Mouse (Mus musculus) heart, embryonic 10.5 days (tissue): ENCODE data around the gene Ppfia2. TPM values are rescaled to one million over a fixed set of nuclear protein-coding genes. Genes with fewer than 3 reads are reported as not detected.

Source experiments
- DNase-seq: peaks from one replicate; pipeline ENCODE4 v3.0.0-alpha.2; 2017; ENCODE audit warnings: low spot score
- H3K27ac ChIP-seq: fragments of 300-500 bp; sonication (generic); 2 replicates; pipeline ENCODE4 v1.5.1; 2016; ENCODE audit warnings: mild to moderate bottlenecking
- H3K27me3 ChIP-seq: fragments of 300-500 bp; sonication (generic); 2 replicates; pipeline ENCODE4 v1.6.1; 2016; ENCODE audit warnings: mild to moderate bottlenecking; ENCODE audit not compliant: poor library complexity, insufficient read depth, severe bottlenecking
- H3K36me3 ChIP-seq: fragments of 300-500 bp; sonication (generic); 2 replicates; pipeline ENCODE4 v1.6.1; 2016; ENCODE audit warnings: mild to moderate bottlenecking, moderate library complexity
- H3K4me1 ChIP-seq: fragments of 300-500 bp; sonication (generic); 2 replicates; pipeline ENCODE4 v1.6.1; 2016; ENCODE audit warnings: mild to moderate bottlenecking
- H3K4me3 ChIP-seq: fragments of 300-500 bp; sonication (generic); 2 replicates; pipeline ENCODE4 v1.5.1; 2016; ENCODE audit warnings: mild to moderate bottlenecking, moderate library complexity
- H3K9me3 ChIP-seq: fragments of 300-500 bp; sonication (generic); 2 replicates; pipeline ENCODE4 v1.6.1; 2016; ENCODE audit warnings: mild to moderate bottlenecking, moderate library complexity
- WGBS: fragments of 180-500 bp; shearing (Covaris S2); methylation state at CpG from one replicate; pipeline ENCODE4 v1.1.7; 2016; 5-methylcytosine and 5-hydroxymethylcytosine counted together
- polyA plus RNA-seq: library from polyadenylated mRNA; unstranded; fragments of >200 nt; fragmentation: Nextera tagmentation; extraction: Ambion mirVana; gene quantifications from 2 replicates; pipeline ENCODE4 v1.2.1, GENCODE M21; 2016

The Ppfia2 gene
- polyA plus RNA-seq, 1 experiment from 2014 or later = 0.10 TPM

DNA sequence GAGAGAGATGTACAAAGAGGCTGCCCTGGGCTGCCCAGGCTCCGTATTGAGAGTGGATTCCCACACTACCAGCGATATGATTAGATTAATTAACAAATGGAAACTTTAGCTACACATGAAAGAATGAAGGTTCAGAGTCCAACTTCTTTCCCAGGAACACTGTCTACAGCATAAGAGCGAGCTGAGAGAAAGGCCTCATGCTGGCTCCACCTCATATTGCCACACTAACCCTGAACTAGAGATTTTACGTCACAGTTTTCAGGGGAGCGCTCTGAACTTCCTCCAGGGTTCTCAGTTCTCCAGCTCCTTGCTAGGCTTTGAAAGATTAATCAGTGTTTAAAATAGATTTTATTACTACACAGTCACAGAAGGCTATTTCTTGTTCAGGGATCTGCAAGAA, 471.2 kb downstream of the Ppfia2 start:
- no peak overlapping the region for H3K27ac ChIP-seq
- no peak for DNase-seq
- H3K4me1 ChIP-seq = no peaks in the 10 kb centered on the region
- no peak overlapping the region for H3K4me3 ChIP-seq
- no peaks in the 10 kb centered on the region for H3K36me3 ChIP-seq
- no peaks in the 10 kb centered on the region for H3K9me3 ChIP-seq
- no peaks in the 10 kb centered on the region for H3K27me3 ChIP-seq
- 68% methylated on average over 5 of the region's 5 CpGs for WGBS

DNA sequence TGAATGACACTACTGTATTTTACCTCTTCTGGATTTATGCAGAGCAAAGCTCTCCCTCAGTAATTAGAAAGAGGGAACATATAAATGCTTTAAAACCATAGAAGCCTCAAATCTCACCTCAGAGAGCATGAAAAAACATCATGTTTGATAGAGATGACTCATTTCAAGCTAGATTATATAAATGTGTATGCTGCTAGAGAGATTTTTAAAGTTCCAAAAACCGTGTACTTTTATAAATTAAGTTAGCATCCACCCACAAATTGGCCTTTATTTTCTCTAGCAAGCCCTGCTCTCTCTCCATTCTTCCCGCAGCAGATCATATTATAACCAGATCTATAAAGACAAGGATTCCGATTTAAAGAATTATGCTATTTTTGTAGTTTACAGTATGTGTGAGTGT, 488.9 kb downstream of the Ppfia2 start:
- DNase-seq = no peak
- no peaks in the 10 kb centered on the region for H3K9me3 ChIP-seq
- no peaks in the 10 kb centered on the region for H3K27me3 ChIP-seq
- H3K4me3 ChIP-seq = no peak overlapping the region
- H3K4me1 ChIP-seq = no peaks in the 10 kb centered on the region
- no peak overlapping the region for H3K27ac ChIP-seq
- WGBS = 81% methylated on average over 3 of the region's 3 CpGs
- H3K36me3 ChIP-seq = no peaks in the 10 kb centered on the region

DNA sequence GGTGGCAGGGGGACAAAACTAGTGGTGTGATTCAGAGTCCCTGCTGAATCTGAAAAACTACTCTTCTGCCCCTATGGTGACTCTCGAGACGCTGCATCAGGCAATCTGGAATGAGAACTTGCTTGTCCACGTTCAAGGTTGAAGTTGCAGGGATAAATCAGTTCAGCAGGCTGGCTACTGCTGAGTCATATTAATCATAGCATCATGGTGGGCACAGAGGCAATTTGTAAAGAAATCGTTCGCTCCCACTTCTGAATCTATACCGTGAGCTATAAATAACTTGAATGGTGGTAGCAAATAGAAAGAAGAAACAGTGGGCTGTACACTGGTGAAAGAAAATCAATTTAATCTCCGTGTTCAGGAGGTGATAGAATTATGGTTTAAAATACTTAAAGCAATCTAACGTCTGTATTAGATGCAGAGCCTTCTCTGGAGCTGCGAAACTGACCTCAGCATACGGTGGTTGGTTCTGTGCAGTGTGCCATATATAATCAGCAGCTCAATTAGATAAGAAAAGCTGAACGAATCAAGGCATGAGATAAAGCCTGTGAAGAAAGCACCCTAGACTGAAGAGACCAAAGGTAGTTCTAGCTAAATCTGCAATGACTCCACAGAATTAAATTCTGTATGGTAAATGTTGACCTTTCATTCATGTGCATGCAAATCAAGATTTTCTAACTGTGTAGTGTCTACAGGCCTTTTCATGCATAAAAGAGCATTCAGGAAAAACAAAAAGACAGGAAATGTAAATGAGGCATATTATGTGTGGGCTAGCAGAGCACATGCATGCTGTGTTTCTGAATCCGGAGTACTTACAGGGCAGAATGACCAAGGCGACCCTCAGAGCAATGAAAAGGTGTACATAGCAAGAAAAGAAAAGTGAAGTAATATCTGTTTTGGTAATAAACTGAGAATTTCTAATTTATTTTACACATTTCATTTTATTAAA, 505.3 kb downstream of the Ppfia2 start:
- H3K27ac ChIP-seq = no peak overlapping the region
- DNase-seq = no peak
- 72% methylated on average over 13 of the region's 13 CpGs for WGBS
- no peaks in the 10 kb centered on the region for H3K9me3 ChIP-seq
- H3K36me3 ChIP-seq = no peaks in the 10 kb centered on the region
- H3K27me3 ChIP-seq = no peaks in the 10 kb centered on the region
- no peak overlapping the region for H3K4me3 ChIP-seq
- no peaks in the 10 kb centered on the region for H3K4me1 ChIP-seq
